Mouse (Mus musculus) kidney, adult 8-10 months (tissue): Measurements from ENCODE around the gene Arl8a.

Source experiments
- DNase-seq, 2 experiments: peaks; one replicate each; pipeline ENCODE4 v3.0.0; 2022

Arl8a gene

DNA sequence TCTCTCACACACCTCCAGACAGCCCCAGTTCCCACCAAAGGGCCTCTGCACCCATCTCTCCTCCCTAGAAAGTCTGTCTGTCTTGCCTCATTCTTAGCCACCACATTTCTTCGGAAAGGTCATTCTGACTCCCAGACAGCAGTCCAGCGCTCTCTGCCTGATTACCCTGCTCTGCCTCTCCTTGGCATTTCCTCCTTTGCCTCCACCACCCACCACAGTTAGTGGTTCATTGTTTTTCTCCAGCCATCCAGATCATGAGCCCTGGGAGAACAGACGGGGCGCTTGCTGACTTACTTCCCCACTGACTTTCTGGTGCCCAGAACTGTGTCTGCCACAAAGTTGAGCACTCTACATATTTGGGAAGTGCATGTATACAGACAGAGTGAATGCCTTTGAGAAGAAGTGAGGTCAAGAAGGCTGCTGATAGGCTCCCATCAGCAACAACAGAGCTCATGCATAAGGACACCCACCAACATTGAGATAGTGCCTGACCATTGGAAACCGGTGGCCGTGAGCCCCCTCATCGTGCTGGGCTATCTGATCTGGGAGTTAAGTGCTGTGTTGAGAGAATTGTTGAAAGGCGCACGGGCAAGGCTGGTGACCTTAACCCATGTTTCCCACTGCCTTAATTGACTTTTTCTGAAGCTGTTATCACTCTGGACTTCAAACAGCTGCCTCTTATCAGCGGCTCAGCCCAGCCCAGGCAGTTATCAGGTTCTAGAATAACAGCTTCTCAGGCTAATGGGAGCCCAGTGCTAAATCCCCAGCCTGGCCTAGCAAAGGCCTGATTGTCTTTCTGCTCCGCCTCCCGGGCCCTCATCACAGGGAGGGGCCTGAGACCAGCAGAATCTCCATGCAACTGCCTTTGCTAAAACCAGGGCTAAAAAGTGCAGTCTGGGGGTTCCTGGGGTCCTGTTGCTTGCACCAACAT lies 57.8 kb downstream of the Arl8a start:
- no peak for DNase-seq

DNA sequence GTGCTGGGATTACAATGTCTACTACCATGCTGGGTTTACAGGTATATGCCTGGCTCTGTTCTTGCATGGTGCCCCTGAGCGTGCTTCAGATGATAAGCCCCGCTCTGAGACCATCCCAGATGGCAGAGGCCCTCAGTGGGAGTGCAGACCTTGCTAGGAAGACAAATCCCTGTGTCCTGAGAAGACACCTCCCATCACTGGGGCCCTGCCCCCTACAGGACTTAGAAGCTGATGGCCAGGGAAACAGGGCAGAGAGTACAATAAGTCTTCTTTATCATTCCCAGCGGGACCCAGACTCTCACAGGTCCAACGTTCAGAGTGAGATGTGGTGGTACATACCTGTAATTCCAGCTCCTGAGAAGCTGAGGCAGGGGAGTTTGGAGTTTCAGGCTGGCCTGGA lies 58.6 kb downstream of the Arl8a start:
- DNase-seq = no peak
